In genomic region chr4:100924276-100924675, GRCm38 (mm10) we compare ENCODE assay signal across 25 mouse cellular contexts.
DNase-seq lines count a peak whose midpoint lies in the region; ATAC-seq and TF ChIP-seq lines count a peak whose summit lies in the region.
"Had no signal": no experiment of that assay in that cellular context is flagged by ENCODE, and none has a peak within 500 bp of the region (broad histone marks: within the 10 kb centered on the region; RNA-seq: fewer than 3 reads in every experiment).

No protein-coding gene starts in this region.

- H3K4me2 ChIP-seq in embryonic facial prominence, embryonic 13.5 days = no peak overlapping the region
- no peak overlapping the region for H3K4me2 ChIP-seq in intestine, embryonic 16.5 days (ENCODE audit: low read depth, low read length)
- H3K4me2 ChIP-seq in limb, embryonic 13.5 days (replicated peaks) = 0 out of 2 replicates have a peak overlapping the region, but pooled peaks have one; percentile 7
- H3K4me2 ChIP-seq in liver, postnatal 0 days (ENCODE audit: low read depth, low read length) = no peak overlapping the region
- H3K4me2 ChIP-seq: embryonic facial prominence, embryonic 12.5 days; liver, embryonic 15.5 days; neural tube, embryonic 15.5 days had no signal

- TF ChIP-seq CTCF in liver, postnatal 0 days (IDR thresholded peaks at IDR 0.05; ENCODE audit: low read depth) = no peak

- DNase-seq in embryonic facial prominence, embryonic 10.5 days (ENCODE audit: low spot score) = no peak
- DNase-seq in kidney, postnatal 14 days = no peak
- DNase-seq in embryo, embryonic 9.5 days (ENCODE audit: extremely low spot score) = no peak
- no peak for DNase-seq in liver, postnatal 0 days
- DNase-seq: adrenal gland, adult 2 months; B cell, adult 2 months; cerebellum, adult 2 months; cerebellum, postnatal 14 days; heart, postnatal 14 days; kidney, adult 11 months; layer of hippocampus, adult 9-11 months; lung, postnatal 4 days; midbrain, embryonic 14.5 days; right cerebral cortex, postnatal 25 days had no signal

- 84% methylated on average over 4 of the region's 4 CpGs for WGBS in embryonic facial prominence, embryonic 10.5 days
- 72% methylated on average over 4 of the region's 4 CpGs for WGBS in embryonic facial prominence, embryonic 13.5 days
- WGBS in intestine, embryonic 16.5 days = 54% methylated on average over 4 of the region's 4 CpGs
- 30% methylated on average over 4 of the region's 4 CpGs for WGBS in limb, embryonic 13.5 days
- 76% methylated on average over 4 of the region's 4 CpGs for WGBS in liver, postnatal 0 days (ENCODE audit: insufficient replicate concordance)

- H3K36me3 ChIP-seq in embryonic facial prominence, embryonic 10.5 days (replicated peaks) = peaks cover 34% of the 10 kb centered on the region
- H3K36me3 ChIP-seq in embryonic facial prominence, embryonic 13.5 days = peaks cover 36% of the 10 kb centered on the region
- H3K36me3 ChIP-seq in intestine, embryonic 16.5 days (ENCODE audit: control insufficient read depth, insufficient read depth, low read length) = no peaks in the 10 kb centered on the region
- H3K36me3 ChIP-seq in limb, embryonic 13.5 days = peaks cover 26% of the 10 kb centered on the region
- H3K36me3 ChIP-seq in liver, postnatal 0 days (replicated peaks; ENCODE audit: insufficient read depth, low read length) = no peaks in the 10 kb centered on the region
- H3K36me3 ChIP-seq: liver, embryonic 15.5 days had no signal

- H3K4me3 ChIP-seq in embryonic facial prominence, embryonic 10.5 days = no peak overlapping the region
- no peak overlapping the region for H3K4me3 ChIP-seq in embryonic facial prominence, embryonic 13.5 days
- H3K4me3 ChIP-seq in intestine, embryonic 16.5 days (ENCODE audit: low read length) = no peak overlapping the region
- no peak overlapping the region for H3K4me3 ChIP-seq in limb, embryonic 13.5 days
- no peak overlapping the region for H3K4me3 ChIP-seq in liver, postnatal 0 days (ENCODE audit: low read depth, low read length)
- H3K4me3 ChIP-seq: embryonic facial prominence, embryonic 12.5 days; liver, embryonic 15.5 days; neural tube, embryonic 15.5 days had no signal

- H3K9me3 ChIP-seq in embryonic facial prominence, embryonic 10.5 days = no peaks in the 10 kb centered on the region
- H3K9me3 ChIP-seq in embryonic facial prominence, embryonic 13.5 days = no peaks in the 10 kb centered on the region
- no peaks in the 10 kb centered on the region for H3K9me3 ChIP-seq in intestine, embryonic 16.5 days (ENCODE audit: control insufficient read depth, low read length)
- H3K9me3 ChIP-seq in limb, embryonic 13.5 days = no peaks in the 10 kb centered on the region
- no peaks in the 10 kb centered on the region for H3K9me3 ChIP-seq in liver, postnatal 0 days (ENCODE audit: low read length)
- H3K9me3 ChIP-seq: embryonic facial prominence, embryonic 12.5 days; liver, embryonic 15.5 days; neural tube, embryonic 15.5 days had no signal

- no peak for ATAC-seq in embryonic facial prominence, embryonic 13.5 days (ENCODE audit: insufficient number of reproducible peaks, insufficient read depth, low FRiP score, low TSS enrichment, low read depth)
- ATAC-seq in intestine, embryonic 16.5 days = peak; percentile 81
- ATAC-seq in limb, embryonic 13.5 days (ENCODE audit: low FRiP score, low read depth) = no peak
- ATAC-seq in monocyte, adult 5-6 weeks (replicated peaks; ENCODE audit: insufficient number of reproducible peaks, low FRiP score, low TSS enrichment, poor library complexity, severe bottlenecking) = no peak
- no peak for ATAC-seq in liver, postnatal 0 days
- ATAC-seq: activated CD4-positive, CD25-positive, alpha-beta regulatory T cell, adult 4 months; forebrain, embryonic 16.5 days; hindbrain, embryonic 16.5 days had no signal

- H3K27ac ChIP-seq in embryonic facial prominence, embryonic 10.5 days (replicated peaks) = peak overlapping the region; percentile 35; the same call in 1 of the 2 replicates
- H3K27ac ChIP-seq in embryonic facial prominence, embryonic 13.5 days = peak overlapping the region; percentile 62
- peak overlapping the region; percentile 7 for H3K27ac ChIP-seq in intestine, embryonic 16.5 days (ENCODE audit: low read length)
- H3K27ac ChIP-seq in limb, embryonic 13.5 days = peak overlapping the region; percentile 34; the same call in 1 of the 2 replicates
- H3K27ac ChIP-seq in liver, postnatal 0 days (ENCODE audit: low read depth) = no peak overlapping the region
- H3K27ac ChIP-seq: embryonic facial prominence, embryonic 12.5 days; kidney, postnatal 0 days; liver, embryonic 15.5 days; neural tube, embryonic 15.5 days had no signal

- TF ChIP-seq EP300 in liver, postnatal 0 days (IDR thresholded peaks at IDR 0.05; ENCODE audit: low read depth) = no peak

- H3K9ac ChIP-seq in embryonic facial prominence, embryonic 13.5 days = no peak overlapping the region
- no peak overlapping the region for H3K9ac ChIP-seq in intestine, embryonic 16.5 days (ENCODE audit: low read depth, low read length)
- H3K9ac ChIP-seq in limb, embryonic 13.5 days = no peak overlapping the region
- no peak overlapping the region for H3K9ac ChIP-seq in liver, postnatal 0 days (replicated peaks)
- H3K9ac ChIP-seq: embryonic facial prominence, embryonic 12.5 days; liver, embryonic 15.5 days; neural tube, embryonic 15.5 days had no signal

- H3K27me3 ChIP-seq in embryonic facial prominence, embryonic 10.5 days (replicated peaks; ENCODE audit: low read depth, poor library complexity, severe bottlenecking) = no peaks in the 10 kb centered on the region
- no peaks in the 10 kb centered on the region for H3K27me3 ChIP-seq in embryonic facial prominence, embryonic 13.5 days
- H3K27me3 ChIP-seq in intestine, embryonic 16.5 days (replicated peaks; ENCODE audit: control insufficient read depth, insufficient read depth, low read length) = no peaks in the 10 kb centered on the region
- H3K27me3 ChIP-seq in limb, embryonic 13.5 days = no peaks in the 10 kb centered on the region
- H3K27me3 ChIP-seq in liver, postnatal 0 days (ENCODE audit: insufficient read depth, low read length) = no peaks in the 10 kb centered on the region
- H3K27me3 ChIP-seq: embryonic facial prominence, embryonic 12.5 days; liver, embryonic 15.5 days; neural tube, embryonic 15.5 days had no signal

- H3K4me1 ChIP-seq in embryonic facial prominence, embryonic 10.5 days = peaks cover 54% of the 10 kb centered on the region
- peaks cover 59% of the 10 kb centered on the region for H3K4me1 ChIP-seq in embryonic facial prominence, embryonic 13.5 days
- H3K4me1 ChIP-seq in intestine, embryonic 16.5 days (ENCODE audit: control insufficient read depth, insufficient read depth, low read length) = peaks cover 20% of the 10 kb centered on the region; the same call in 1 of the 2 replicates
- peaks cover 60% of the 10 kb centered on the region for H3K4me1 ChIP-seq in limb, embryonic 13.5 days
- H3K4me1 ChIP-seq in liver, postnatal 0 days (ENCODE audit: insufficient read depth) = no peaks in the 10 kb centered on the region
- H3K4me1 ChIP-seq: liver, embryonic 15.5 days had no signal
